Mouse (Mus musculus) layer of hippocampus, postnatal 10 days (tissue): ENCODE results near the gene Nectin2. TPM values are rescaled to one million over a fixed set of nuclear protein-coding genes. Genes with fewer than 3 reads are reported as not detected.

Experiments used
- total RNA-seq, 2 experiments: library from RNA; stranded (reverse); gene quantifications; 2 replicates each; pipeline ENCODE4 v1.2.3; 2021

The Nectin2 gene
- total RNA-seq, 2 experiments from 2014 or later, result 22.2 to 22.3 TPM

Other genes starting within 250 kb of the Nectin2 start
- 1 to 10 TPM; 6.9 to 8.2 TPM for gene Bloc1s3, start 242.1 kb downstream of the Nectin2 start, total RNA-seq
- gene Trappc6a, start 242.1 kb downstream of the Nectin2 start, total RNA-seq, result 10 to 100 TPM; 22.3 to 24.6 TPM
- 1 to 10 TPM in 1 of 2 experiments, under 1 TPM in 1; 0.94 to 1.0 TPM for gene Nkpd1, start 232.6 kb downstream of the Nectin2 start, total RNA-seq
- 10 to 100 TPM; 82.0 to 83.6 TPM for gene Ppp1r37, start 187.4 kb downstream of the Nectin2 start, total RNA-seq
- not detected for gene Zfp296, start 173.2 kb downstream of the Nectin2 start, total RNA-seq
- 10 to 100 TPM; 41.3 to 42.5 TPM for gene Gemin7, start 172.9 kb downstream of the Nectin2 start, total RNA-seq
- gene Clasrp, start 146.0 kb downstream of the Nectin2 start, total RNA-seq, result 10 to 100 TPM; 86.8 to 98.8 TPM
- gene Relb, start 121.0 kb downstream of the Nectin2 start, total RNA-seq, result 10 to 100 TPM in 1 of 2 experiments, 1 to 10 TPM in 1; 9.2 to 10.8 TPM
- gene Clptm1, start 85.5 kb downstream of the Nectin2 start, total RNA-seq, result 100 to 1,000 TPM; 140 to 143 TPM
- not detected for gene Apoc2, start 72.5 kb downstream of the Nectin2 start, total RNA-seq
- gene Gm44805, start 69.1 kb downstream of the Nectin2 start, total RNA-seq, result not detected
- gene Apoc4, start 69.0 kb downstream of the Nectin2 start, total RNA-seq, result not detected
- 1 to 10 TPM; 4.3 to 6.5 TPM for gene Apoc1, start 57.8 kb downstream of the Nectin2 start, total RNA-seq
- gene Apoe, start 51.3 kb downstream of the Nectin2 start, total RNA-seq, result 1,000 to 10,000 TPM; 2,438 to 2,580 TPM
- gene Tomm40, start 35.0 kb downstream of the Nectin2 start, total RNA-seq, result 100 to 1,000 TPM; 113 to 115 TPM
- 10 to 100 TPM in 1 of 2 experiments, 1 to 10 TPM in 1; 7.2 to 10.6 TPM for gene Bcam, start 20.5 kb upstream of the Nectin2 start, total RNA-seq
- gene Cblc, start 46.3 kb upstream of the Nectin2 start, total RNA-seq, result not detected
- gene Bcl3, start 72.3 kb upstream of the Nectin2 start, total RNA-seq, result under 1 TPM; 0.85 to 0.87 TPM
- gene Gm19345, start 101.5 kb upstream of the Nectin2 start, total RNA-seq, result 1 to 10 TPM; 5.1 to 5.4 TPM
- gene Ceacam16, start 110.8 kb upstream of the Nectin2 start, total RNA-seq, result not detected
- not detected for gene Ceacam19, start 137.5 kb upstream of the Nectin2 start, total RNA-seq
- 10 to 100 TPM; 11.9 TPM for gene Pvr, start 170.7 kb upstream of the Nectin2 start, total RNA-seq
- not detected for gene Igsf23, start 200.3 kb upstream of the Nectin2 start, total RNA-seq
- not detected for gene Ceacam20, start 214.9 kb upstream of the Nectin2 start, total RNA-seq
- not detected for gene Nlrp9b, start 241.0 kb upstream of the Nectin2 start, total RNA-seq